Comparison of ENCODE assay signal across 23 mouse cellular contexts in the genomic region with DNA sequence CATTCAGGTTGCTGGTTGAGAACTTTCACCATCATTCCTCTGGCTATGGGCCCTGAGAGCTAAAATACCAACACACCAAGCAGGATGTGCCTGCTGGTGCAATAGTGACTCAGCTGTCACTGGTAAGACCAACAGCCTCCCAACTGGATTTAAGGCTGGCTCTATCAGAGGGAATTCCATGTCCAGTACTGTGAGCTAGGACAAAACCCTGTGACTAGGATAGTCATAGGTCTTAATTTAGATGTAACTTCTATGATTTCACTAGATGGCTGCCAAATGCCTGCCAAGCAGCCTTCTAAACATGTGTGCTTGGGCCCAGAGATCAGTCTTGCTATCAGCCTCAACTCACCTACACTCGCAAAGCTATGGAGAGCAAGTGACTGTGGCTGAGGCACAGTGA. TPM values are rescaled to one million over a fixed set of nuclear protein-coding genes. Genes with fewer than 3 reads are reported as not detected.
A peak's percentile ranks its signal among the peaks of the same experiment; 100 is the strongest.
DNase-seq lines count a peak whose midpoint lies in the region; ATAC-seq and TF ChIP-seq lines count a peak whose summit lies in the region.
"Had no signal": no experiment of that assay in that cellular context is flagged by ENCODE, and none has a peak within 500 bp of the region (broad histone marks: within the 10 kb centered on the region; RNA-seq: fewer than 3 reads in every experiment).

No protein-coding gene starts in this region.

- H3K9ac ChIP-seq in heart, embryonic 11.5 days (ENCODE audit: low read depth, low read length), result no peak overlapping the region
- H3K9ac ChIP-seq: forebrain, embryonic 15.5 days; hindbrain, embryonic 13.5 days had no signal

- no peaks in the 10 kb centered on the region for H3K9me3 ChIP-seq in heart, embryonic 11.5 days (replicated peaks; ENCODE audit: control insufficient read depth, low read length)
- H3K9me3 ChIP-seq: embryonic facial prominence, embryonic 10.5 days; forebrain, embryonic 15.5 days; hindbrain, embryonic 13.5 days had no signal

- no peak for ATAC-seq in heart, embryonic 11.5 days (replicated peaks; ENCODE audit: insufficient number of reproducible peaks, low FRiP score, low TSS enrichment)
- no peak for ATAC-seq in megakaryocyte progenitor cell, adult 5-6 weeks (replicated peaks; ENCODE audit: poor library complexity)
- ATAC-seq: activated CD4-positive, CD25-positive, alpha-beta regulatory T cell, adult 4 months; forebrain, embryonic 15.5 days; hindbrain, postnatal 0 days; Patski had no signal

- H3K4me1 ChIP-seq in heart, embryonic 11.5 days (ENCODE audit: control insufficient read depth, insufficient read depth, low read length), result 0 out of 2 replicates have a peak, but pooled peaks cover 2% of the 10 kb centered on the region
- peaks cover 13% of the 10 kb centered on the region for H3K4me1 ChIP-seq in bone marrow macrophage, adult 2 months (ENCODE audit: control insufficient read depth, insufficient read depth, low read length)
- H3K4me1 ChIP-seq: embryonic facial prominence, embryonic 10.5 days; forebrain, embryonic 15.5 days; hindbrain, embryonic 13.5 days had no signal

- H3K27ac ChIP-seq in gastrocnemius, adult 2 months, result peak overlapping the region; percentile 77
- no peak overlapping the region for H3K27ac ChIP-seq in heart, embryonic 11.5 days (ENCODE audit: low read depth, low read length)
- peak overlapping the region; percentile 13 for H3K27ac ChIP-seq in bone marrow macrophage, adult 2 months (ENCODE audit: insufficient read depth, low read depth, low read length)
- peak overlapping the region; percentile 35; the same call in 1 of the 2 replicates for H3K27ac ChIP-seq in macrophage
- H3K27ac ChIP-seq: embryonic facial prominence, embryonic 10.5 days; forebrain, embryonic 15.5 days; hindbrain, embryonic 13.5 days; hindbrain, postnatal 0 days had no signal

- no peaks in the 10 kb centered on the region for H3K79me2 ChIP-seq in macrophage (ENCODE audit: inconsistent target)

- H3K27me3 ChIP-seq in heart, embryonic 11.5 days (ENCODE audit: control insufficient read depth, insufficient read depth, low read length), result no peaks in the 10 kb centered on the region; the same call in 1 of the 2 replicates
- H3K27me3 ChIP-seq: forebrain, embryonic 15.5 days; hindbrain, embryonic 13.5 days had no signal

- H3K4me3 ChIP-seq in gastrocnemius, adult 2 months, result no peak overlapping the region
- H3K4me3 ChIP-seq in heart, embryonic 11.5 days (ENCODE audit: low read depth, low read length), result no peak overlapping the region
- no peak overlapping the region for H3K4me3 ChIP-seq in bone marrow macrophage, adult 2 months (ENCODE audit: insufficient read depth, low read length)
- no peak overlapping the region for H3K4me3 ChIP-seq in macrophage (ENCODE audit: inconsistent target)
- H3K4me3 ChIP-seq: embryonic facial prominence, embryonic 10.5 days; forebrain, embryonic 15.5 days; hindbrain, embryonic 13.5 days had no signal

- no peak for TF ChIP-seq CTCF in gastrocnemius, adult 2 months (IDR thresholded peaks at IDR 0.05)
- TF ChIP-seq CTCF in bone marrow macrophage, adult 2 months (IDR thresholded peaks at IDR 0.05; ENCODE audit: low read depth, low read length), result no peak

- WGBS in heart, embryonic 11.5 days (ENCODE audit: insufficient replicate concordance), result 90% methylated on average over 1 of the region's 1 CpGs
- 83% methylated on average over 1 of the region's 1 CpGs for WGBS in macrophage (ENCODE audit: missing documents)

- peak; percentile 58 for DNase-seq in gastrocnemius, adult 2 months
- no peak for DNase-seq in gastrocnemius, postnatal 36 days
- DNase-seq in heart, adult 18-20 months, result peak; percentile 29 to 56
- DNase-seq: adrenal gland, postnatal 14 days; cerebellum, adult 2 months; cerebellum, postnatal 10 days; kidney, adult 18-20 months had no signal

- TF ChIP-seq POLR2A in bone marrow macrophage, adult 2 months (IDR thresholded peaks at IDR 0.05; ENCODE audit: borderline replicate concordance, low read depth, low read length), result no peak

- intact Hi-C loops in gastrocnemius, adult 2 months (cut with DNase I), result loop anchor here (2.0 kb wide), 1 partner anchor 14 kb away; no protein-coding TSS in a partner anchor
- intact Hi-C loops in gastrocnemius, postnatal 36 days (cut with DNase I), result no loop called here

- H3K36me3 ChIP-seq in heart, embryonic 11.5 days (ENCODE audit: control insufficient read depth, insufficient read depth, low read length), result no peaks in the 10 kb centered on the region
- H3K36me3 ChIP-seq in macrophage (ENCODE audit: inconsistent target), result no peaks in the 10 kb centered on the region
- H3K36me3 ChIP-seq: embryonic facial prominence, embryonic 10.5 days; forebrain, embryonic 15.5 days; hindbrain, embryonic 13.5 days had no signal

- no peak overlapping the region for H3K4me2 ChIP-seq in heart, embryonic 11.5 days
- H3K4me2 ChIP-seq: forebrain, embryonic 15.5 days; hindbrain, embryonic 13.5 days had no signal

RNA-seq across cellular contexts. Expression of gene Stambp, which starts 40.4 kb away (rescaled TPM):
- 1 to 10 TPM; 5.2 to 7.4 TPM for total RNA-seq in gastrocnemius, adult 2 months (2021)
- total RNA-seq in gastrocnemius, postnatal 36 days (2021), result 1 to 10 TPM; 5.5 to 6.5 TPM
- total RNA-seq in heart, adult 18-20 months (2021), result 10 to 100 TPM; 10.2 to 13.8 TPM
- polyA plus RNA-seq in heart, embryonic 11.5 days (2014; fragmentation: Nextera tagmentation; extraction: Ambion mirVana), result 24.9 and 30.0 TPM in 2 replicates
- polyA plus RNA-seq in bone marrow macrophage, adult 2 months (2012; ENCODE audit: insufficient read depth, insufficient read length, missing spikeins), result 28.8 and 36.4 TPM in 2 replicates
- total RNA-seq in macrophage (2018; cell fraction: chromatin; rRNA removed), result 10 to 100 TPM; 12.7 to 80.9 (median 48.2) TPM
- total RNA-seq in macrophage (2018; cell fraction: cytosol; rRNA removed), result 10 to 100 TPM; 16.5 to 33.0 (median 24.4) TPM
- total RNA-seq in macrophage (2018; cell fraction: nucleus; rRNA removed), result 10 to 100 TPM; 11.8 to 63.6 (median 33.1) TPM
- polyA plus RNA-seq in macrophage (2018), result 22.5 to 49.4 TPM (median 24.4 TPM) in 3 replicates
- 30.8 and 34.5 TPM in 2 replicates for total RNA-seq in megakaryocyte progenitor cell, adult 5-6 weeks (2015)
- 4.0 and 7.4 TPM in 2 replicates for total RNA-seq in megakaryocyte progenitor cell, adult 5-6 weeks (2017)

RNA-seq across cellular contexts. Expression of gene Clec4f, which starts 43.0 kb away (rescaled TPM):
- total RNA-seq in gastrocnemius, adult 2 months (2021), result not detected
- total RNA-seq in gastrocnemius, postnatal 36 days (2021), result not detected
- under 1 TPM in 1 of 2 experiments, not detected in 1; 0.18 TPM for total RNA-seq in heart, adult 18-20 months (2021)
- polyA plus RNA-seq in heart, embryonic 11.5 days (2014; fragmentation: Nextera tagmentation; extraction: Ambion mirVana), result 0.19 TPM in 1 of 2 replicates, not detected in the other
- polyA plus RNA-seq in bone marrow macrophage, adult 2 months (2012; ENCODE audit: insufficient read depth, insufficient read length, missing spikeins), result not detected in 2 replicates
- total RNA-seq in macrophage (2018; cell fraction: chromatin; rRNA removed), result not detected
- total RNA-seq in macrophage (2018; cell fraction: cytosol; rRNA removed), result not detected
- total RNA-seq in macrophage (2018; cell fraction: nucleus; rRNA removed), result not detected
- polyA plus RNA-seq in macrophage (2018), result not detected in 3 replicates
- total RNA-seq in megakaryocyte progenitor cell, adult 5-6 weeks (2015), result not detected in 2 replicates
- total RNA-seq in megakaryocyte progenitor cell, adult 5-6 weeks (2017), result not detected in 2 replicates
- total RNA-seq: adrenal gland, adult 18-20 months; CH12.LX; hematopoietic stem cell, adult 5-6 weeks had no signal
- polyA plus RNA-seq: activated CD4-positive, CD25-positive, alpha-beta regulatory T cell, adult 4 months; cerebellum, adult 2 months; embryonic facial prominence, embryonic 10.5 days; embryonic facial prominence, embryonic 14.5 days; forebrain, embryonic 15.5 days; hindbrain, embryonic 13.5 days; hindbrain, postnatal 0 days; intestine, embryonic 14.5 days; kidney, embryonic 14.5 days; Patski had no signal

Comparison
In these comparisons a context has a peak if more than half of its experiments do, and no peak if none do; other contexts are left out.
1. DNase-seq: peak in gastrocnemius, adult 2 months (single experiment) and heart, adult 18-20 months (2 of 2); none in gastrocnemius, postnatal 36 days (0 of 2).